Mouse (Mus musculus): ENCODE measurements around the gene Nos2. TPM values are rescaled to one million over a fixed set of nuclear protein-coding genes. Genes with fewer than 3 reads are reported as not detected.
A peak's percentile ranks its signal among the peaks of the same experiment; 100 is the strongest.

The Nos2 gene
- polyA plus RNA-seq, 1 experiment from 2014 or later, result 1.4 TPM

GRCm38 (mm10) chr11:78935178-78935577 lies 14.6 kb downstream of the Nos2 start:
- WGBS, result 87% methylated on average over 6 of the region's 6 CpGs
- no peaks in the 10 kb centered on the region for H3K9me3 ChIP-seq (ENCODE audit: control insufficient read depth, low read length)
- ATAC-seq (ENCODE audit: insufficient read depth, low FRiP score, low TSS enrichment), result no peak
- no peak overlapping the region for H3K9ac ChIP-seq (ENCODE audit: low read length)
- no peak overlapping the region for H3K4me2 ChIP-seq (ENCODE audit: low read depth)
- H3K4me3 ChIP-seq (ENCODE audit: low read depth, low read length), result no peak overlapping the region
- no peaks in the 10 kb centered on the region for H3K27me3 ChIP-seq (ENCODE audit: control insufficient read depth, insufficient read depth, low read length)
- H3K4me1 ChIP-seq (ENCODE audit: control insufficient read depth, insufficient read depth, low read length), result no peaks in the 10 kb centered on the region
- DNase-seq (ENCODE audit: low spot score), result no peak
- no peak overlapping the region for H3K27ac ChIP-seq (ENCODE audit: low read depth, low read length)
- no peaks in the 10 kb centered on the region for H3K36me3 ChIP-seq (ENCODE audit: control insufficient read depth, insufficient read depth, low read length)

- H3K4me3 ChIP-seq (ENCODE audit: low read depth, low read length), result no peak overlapping the region
- no peaks in the 10 kb centered on the region for H3K27me3 ChIP-seq (ENCODE audit: control insufficient read depth, insufficient read depth, low read length)
- H3K4me1 ChIP-seq (ENCODE audit: control insufficient read depth, insufficient read depth, low read length), result no peaks in the 10 kb centered on the region
- H3K9ac ChIP-seq (ENCODE audit: low read length), result no peak overlapping the region
- no peaks in the 10 kb centered on the region for H3K36me3 ChIP-seq (ENCODE audit: control insufficient read depth, insufficient read depth, low read length)
- H3K4me2 ChIP-seq (ENCODE audit: low read depth), result no peak overlapping the region
- ATAC-seq (ENCODE audit: insufficient read depth, low FRiP score, low TSS enrichment) (no peak), DNase-seq (ENCODE audit: low spot score) (no peak)
- H3K27ac ChIP-seq (ENCODE audit: low read depth, low read length), result no peak overlapping the region
- WGBS, result 93% methylated on average over 1 of the region's 1 CpGs
- no peaks in the 10 kb centered on the region for H3K9me3 ChIP-seq (ENCODE audit: control insufficient read depth, low read length)
Measured at GRCm38 (mm10) chr11:78943083-78943482, 22.5 kb downstream of the Nos2 start.

GRCm38 (mm10) chr11:78950365-78950764 lies 29.8 kb downstream of the Nos2 start:
- Histone ChIP-seq H3K27me3 (ENCODE audit: control insufficient read depth, insufficient read depth, low read length) (no peaks in the 10 kb centered on the region), H3K9me3 (ENCODE audit: control insufficient read depth, low read length) (no peaks in the 10 kb centered on the region), H3K9ac (ENCODE audit: low read length) (no peak overlapping the region), H3K36me3 (ENCODE audit: control insufficient read depth, insufficient read depth, low read length) (no peaks in the 10 kb centered on the region), H3K27ac (ENCODE audit: low read depth, low read length) (no peak overlapping the region), H3K4me2 (ENCODE audit: low read depth) (no peak overlapping the region), H3K4me1 (ENCODE audit: control insufficient read depth, insufficient read depth, low read length) (no peaks in the 10 kb centered on the region), H3K4me3 (ENCODE audit: low read depth, low read length) (no peak overlapping the region)
- ATAC-seq (ENCODE audit: insufficient read depth, low FRiP score, low TSS enrichment), result no peak
- WGBS, result 88% methylated on average over 8 of the region's 8 CpGs
- no peak for DNase-seq (ENCODE audit: low spot score)

- Histone ChIP-seq H3K4me2 (ENCODE audit: low read depth) (no peak overlapping the region), H3K36me3 (ENCODE audit: control insufficient read depth, insufficient read depth, low read length) (no peaks in the 10 kb centered on the region), H3K9ac (ENCODE audit: low read length) (no peak overlapping the region), H3K9me3 (ENCODE audit: control insufficient read depth, low read length) (no peaks in the 10 kb centered on the region), H3K27me3 (ENCODE audit: control insufficient read depth, insufficient read depth, low read length) (no peaks in the 10 kb centered on the region), H3K27ac (ENCODE audit: low read depth, low read length) (no peak overlapping the region), H3K4me3 (ENCODE audit: low read depth, low read length) (no peak overlapping the region), H3K4me1 (ENCODE audit: control insufficient read depth, insufficient read depth, low read length) (no peaks in the 10 kb centered on the region)
- ATAC-seq (ENCODE audit: insufficient read depth, low FRiP score, low TSS enrichment) (no peak), DNase-seq (ENCODE audit: low spot score) (peak; percentile 66)
- WGBS, result 10% methylated on average over 17 of the region's 17 CpGs
Measured at GRCm38 (mm10) chr11:78952467-78952866, 31.9 kb downstream of the Nos2 start.

GRCm38 (mm10) chr11:78956260-78956659 lies 35.7 kb downstream of the Nos2 start:
- no peaks in the 10 kb centered on the region for H3K9me3 ChIP-seq (ENCODE audit: control insufficient read depth, low read length)
- ATAC-seq (ENCODE audit: insufficient read depth, low FRiP score, low TSS enrichment), result no peak
- WGBS, result 10% methylated on average over 7 of the region's 7 CpGs

GRCm38 (mm10) chr11:78959367-78959766 lies 38.8 kb downstream of the Nos2 start:
- WGBS, result 75% methylated on average over 8 of the region's 8 CpGs
- Histone ChIP-seq H3K4me3 (ENCODE audit: low read depth, low read length) (no peak overlapping the region), H3K9me3 (ENCODE audit: control insufficient read depth, low read length) (no peaks in the 10 kb centered on the region), H3K9ac (ENCODE audit: low read length) (no peak overlapping the region), H3K4me2 (ENCODE audit: low read depth) (no peak overlapping the region), H3K36me3 (ENCODE audit: control insufficient read depth, insufficient read depth, low read length) (no peaks in the 10 kb centered on the region), H3K4me1 (ENCODE audit: control insufficient read depth, insufficient read depth, low read length) (no peaks in the 10 kb centered on the region), H3K27me3 (ENCODE audit: control insufficient read depth, insufficient read depth, low read length) (no peaks in the 10 kb centered on the region), H3K27ac (ENCODE audit: low read depth, low read length) (no peak overlapping the region)
- ATAC-seq (ENCODE audit: insufficient read depth, low FRiP score, low TSS enrichment) (no peak), DNase-seq (ENCODE audit: low spot score) (no peak)

More at GRCm38 (mm10) chr11:78956260-78956659, 35.7 kb downstream of the Nos2 start:
- Histone ChIP-seq H3K9ac (ENCODE audit: low read length) (no peak overlapping the region), H3K4me2 (ENCODE audit: low read depth) (no peak overlapping the region), H3K4me1 (ENCODE audit: control insufficient read depth, insufficient read depth, low read length) (no peaks in the 10 kb centered on the region), H3K27me3 (ENCODE audit: control insufficient read depth, insufficient read depth, low read length) (no peaks in the 10 kb centered on the region), H3K27ac (ENCODE audit: low read depth, low read length) (no peak overlapping the region), H3K36me3 (ENCODE audit: control insufficient read depth, insufficient read depth, low read length) (no peaks in the 10 kb centered on the region), H3K4me3 (ENCODE audit: low read depth, low read length) (no peak overlapping the region)
- peak; percentile 76 for DNase-seq (ENCODE audit: low spot score)

- 68% methylated on average over 5 of the region's 5 CpGs for WGBS
- no peaks in the 10 kb centered on the region for H3K27me3 ChIP-seq (ENCODE audit: control insufficient read depth, insufficient read depth, low read length)
Measured at GRCm38 (mm10) chr11:78959841-78960520, 39.4 kb downstream of the Nos2 start.

GRCm38 (mm10) chr11:78961221-78961620 lies 40.6 kb downstream of the Nos2 start:
- ATAC-seq (ENCODE audit: insufficient read depth, low FRiP score, low TSS enrichment) (no peak), DNase-seq (ENCODE audit: low spot score) (no peak)
- no peaks in the 10 kb centered on the region for H3K4me1 ChIP-seq (ENCODE audit: control insufficient read depth, insufficient read depth, low read length)
- no peak overlapping the region for H3K4me2 ChIP-seq (ENCODE audit: low read depth)
- H3K27ac ChIP-seq (ENCODE audit: low read depth, low read length), result no peak overlapping the region
- no peaks in the 10 kb centered on the region for H3K27me3 ChIP-seq (ENCODE audit: control insufficient read depth, insufficient read depth, low read length)
- 78% methylated on average over 5 of the region's 5 CpGs for WGBS
- no peak overlapping the region for H3K9ac ChIP-seq (ENCODE audit: low read length)
- H3K9me3 ChIP-seq (ENCODE audit: control insufficient read depth, low read length), result no peaks in the 10 kb centered on the region
- H3K4me3 ChIP-seq (ENCODE audit: low read depth, low read length), result no peak overlapping the region
- H3K36me3 ChIP-seq (ENCODE audit: control insufficient read depth, insufficient read depth, low read length), result no peaks in the 10 kb centered on the region

More at GRCm38 (mm10) chr11:78959841-78960520, 39.4 kb downstream of the Nos2 start:
- Histone ChIP-seq H3K27ac (ENCODE audit: low read depth, low read length) (no peak overlapping the region), H3K9me3 (ENCODE audit: control insufficient read depth, low read length) (no peaks in the 10 kb centered on the region), H3K36me3 (ENCODE audit: control insufficient read depth, insufficient read depth, low read length) (no peaks in the 10 kb centered on the region), H3K4me1 (ENCODE audit: control insufficient read depth, insufficient read depth, low read length) (no peaks in the 10 kb centered on the region), H3K9ac (ENCODE audit: low read length) (no peak overlapping the region), H3K4me2 (ENCODE audit: low read depth) (no peak overlapping the region), H3K4me3 (ENCODE audit: low read depth, low read length) (no peak overlapping the region)
- no peak for DNase-seq (ENCODE audit: low spot score)
- ATAC-seq (ENCODE audit: insufficient read depth, low FRiP score, low TSS enrichment), result no peak

GRCm38 (mm10) chr11:78967371-78967770 lies 46.8 kb downstream of the Nos2 start:
- Histone ChIP-seq H3K9ac (ENCODE audit: low read length) (no peak overlapping the region), H3K4me1 (ENCODE audit: control insufficient read depth, insufficient read depth, low read length) (peaks cover under 1% of the 10 kb centered on the region; the same call in 1 of the 2 replicates), H3K4me2 (ENCODE audit: low read depth) (no peak overlapping the region), H3K4me3 (ENCODE audit: low read depth, low read length) (no peak overlapping the region), H3K9me3 (ENCODE audit: control insufficient read depth, low read length) (no peaks in the 10 kb centered on the region), H3K36me3 (ENCODE audit: control insufficient read depth, insufficient read depth, low read length) (no peaks in the 10 kb centered on the region), H3K27me3 (ENCODE audit: control insufficient read depth, insufficient read depth, low read length) (no peaks in the 10 kb centered on the region), H3K27ac (ENCODE audit: low read depth, low read length) (no peak overlapping the region)
- 30% methylated on average over 4 of the region's 4 CpGs for WGBS
- DNase-seq (ENCODE audit: low spot score) (peak; percentile 60), ATAC-seq (ENCODE audit: insufficient read depth, low FRiP score, low TSS enrichment) (no peak)
